Comparison of ENCODE assay signal across 8 mouse cellular contexts in the genomic region with DNA sequence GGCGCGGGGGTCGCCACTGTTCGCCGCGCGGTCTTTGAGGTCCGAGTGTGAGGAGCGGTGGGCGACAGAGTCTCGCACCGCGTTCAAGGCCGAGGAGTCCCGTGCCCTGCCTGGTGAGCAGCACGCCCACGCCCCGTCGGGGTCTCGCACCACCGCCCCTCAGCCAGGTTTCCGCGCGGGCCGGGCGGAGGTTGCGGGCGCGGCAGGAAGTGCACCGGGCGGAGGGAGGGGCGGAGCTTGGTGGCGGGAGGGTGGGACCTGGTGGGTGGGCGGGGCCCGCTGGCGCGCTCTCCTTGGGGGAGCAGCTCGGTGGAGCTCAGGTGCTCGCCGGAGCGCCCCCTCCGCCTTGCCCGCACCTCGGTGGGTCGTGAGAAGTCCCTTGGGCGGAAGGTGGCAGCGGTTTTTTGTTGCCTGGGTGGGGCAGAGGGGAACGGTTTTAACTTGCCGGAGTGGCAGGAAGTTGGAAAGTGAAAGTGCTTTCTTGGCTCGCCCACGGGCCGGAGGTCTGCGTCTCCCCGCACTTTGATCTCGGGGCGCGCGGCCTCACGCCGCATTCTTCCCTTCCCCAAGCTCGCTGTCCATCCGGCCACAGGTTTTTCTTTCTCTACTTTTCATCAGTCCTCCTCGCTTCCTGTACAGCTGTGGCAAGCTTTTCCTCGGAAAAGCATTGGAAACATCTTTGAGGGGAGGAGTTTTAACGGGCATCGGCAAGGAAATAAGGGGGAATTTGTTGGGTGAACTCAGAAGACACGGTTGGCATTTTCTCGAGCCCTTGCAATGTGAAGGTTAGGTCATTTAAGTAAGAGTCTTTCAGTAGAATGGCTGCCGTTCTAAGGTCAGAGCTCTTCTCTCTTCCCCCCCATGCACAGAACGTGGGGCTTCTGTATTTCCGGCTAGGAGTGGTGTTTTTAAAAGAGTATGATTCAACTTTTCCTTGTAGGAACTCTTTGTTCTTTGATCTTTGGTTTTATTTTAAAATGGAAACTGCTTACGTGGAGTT. TPM values are rescaled to one million over a fixed set of nuclear protein-coding genes. Genes with fewer than 3 reads are reported as not detected.
A peak's percentile ranks its signal among the peaks of the same experiment; 100 is the strongest.
DNase-seq lines count a peak whose midpoint lies in the region; ATAC-seq and TF ChIP-seq lines count a peak whose summit lies in the region.

No protein-coding gene starts in this region.

- peak overlapping the region; percentile 100 for H3K4me3 ChIP-seq in bone marrow, adult 2 months (replicated peaks; ENCODE audit: control insufficient read depth, low read depth, low read length)
- peak overlapping the region; percentile 83 for H3K4me3 ChIP-seq in embryonic facial prominence, embryonic 14.5 days (ENCODE audit: low read depth, low read length)
- H3K4me3 ChIP-seq in kidney, embryonic 14.5 days (ENCODE audit: low read length): peak overlapping the region; percentile 84
- H3K4me3 ChIP-seq in limb, embryonic 14.5 days (replicated peaks; ENCODE audit: low read length): peak overlapping the region; percentile 90
- peak overlapping the region; percentile 90 for H3K4me3 ChIP-seq in midbrain, embryonic 16.5 days (ENCODE audit: low read depth, low read length)
- peak overlapping the region; percentile 74 for H3K4me3 ChIP-seq in spleen, adult 2 months (ENCODE audit: extremely low read depth, insufficient read depth, insufficient read length)

- peak overlapping the region; percentile 100 for H3K27ac ChIP-seq in bone marrow, adult 2 months (ENCODE audit: control insufficient read depth, insufficient read depth, low read depth, low read length, poor library complexity)
- H3K27ac ChIP-seq in embryonic facial prominence, embryonic 14.5 days (replicated peaks; ENCODE audit: low read depth, low read length): peak overlapping the region; percentile 99
- H3K27ac ChIP-seq in kidney, embryonic 14.5 days (ENCODE audit: low read depth, low read length): peak overlapping the region; percentile 99
- H3K27ac ChIP-seq in limb, embryonic 14.5 days (replicated peaks; ENCODE audit: low read depth, low read length): peak overlapping the region; percentile 100
- peak overlapping the region; percentile 98 for H3K27ac ChIP-seq in midbrain, embryonic 16.5 days (ENCODE audit: low read length)
- peak overlapping the region; percentile 100 for H3K27ac ChIP-seq in spleen, adult 2 months (ENCODE audit: insufficient read depth, low read length)

- H3K4me1 ChIP-seq in bone marrow, adult 2 months (ENCODE audit: control insufficient read depth, insufficient read depth, low read length): peaks cover 7% of the 10 kb centered on the region
- peaks cover 8% of the 10 kb centered on the region; the same call in 1 of the 2 replicates for H3K4me1 ChIP-seq in embryonic facial prominence, embryonic 14.5 days (ENCODE audit: control insufficient read depth, insufficient read depth, low read length)
- H3K4me1 ChIP-seq in kidney, embryonic 14.5 days (ENCODE audit: control insufficient read depth, insufficient read depth, low read length): peaks cover 12% of the 10 kb centered on the region
- H3K4me1 ChIP-seq in limb, embryonic 14.5 days (ENCODE audit: control insufficient read depth, insufficient read depth, low read length): peaks cover 11% of the 10 kb centered on the region
- H3K4me1 ChIP-seq in midbrain, embryonic 16.5 days (ENCODE audit: control insufficient read depth, insufficient read depth, low read length): peaks cover 24% of the 10 kb centered on the region
- H3K4me1 ChIP-seq in spleen, adult 2 months (ENCODE audit: control insufficient read depth, insufficient read depth, insufficient read length): peaks cover 14% of the 10 kb centered on the region

- H3K9ac ChIP-seq in embryonic facial prominence, embryonic 14.5 days (ENCODE audit: low read depth, low read length): peak overlapping the region; percentile 98
- peak overlapping the region; percentile 96 for H3K9ac ChIP-seq in kidney, embryonic 14.5 days (ENCODE audit: low read depth, low read length)
- H3K9ac ChIP-seq in limb, embryonic 14.5 days (ENCODE audit: low read depth, low read length, severe bottlenecking): peak overlapping the region; percentile 98
- H3K9ac ChIP-seq in midbrain, embryonic 16.5 days (ENCODE audit: low read depth, low read length): peak overlapping the region; percentile 94

- no peak for TF ChIP-seq CTCF in bone marrow, adult 2 months (IDR thresholded peaks at IDR 0.05; ENCODE audit: control insufficient read depth, insufficient read depth, low read length)
- no peak for TF ChIP-seq CTCF in spleen, adult 2 months (IDR thresholded peaks at IDR 0.05; ENCODE audit: extremely low read depth, insufficient read depth, insufficient read length, insufficient replicate concordance)

- H3K27me3 ChIP-seq in embryonic facial prominence, embryonic 14.5 days (replicated peaks; ENCODE audit: control insufficient read depth, insufficient read depth, low read length): no peaks in the 10 kb centered on the region
- no peaks in the 10 kb centered on the region for H3K27me3 ChIP-seq in kidney, embryonic 14.5 days (ENCODE audit: control insufficient read depth, insufficient read depth, low read length)
- no peaks in the 10 kb centered on the region for H3K27me3 ChIP-seq in limb, embryonic 14.5 days (ENCODE audit: control insufficient read depth, insufficient read depth, low read length)
- no peaks in the 10 kb centered on the region for H3K27me3 ChIP-seq in midbrain, embryonic 16.5 days (ENCODE audit: control insufficient read depth, insufficient read depth, low read depth, low read length)
- H3K27me3 ChIP-seq in spleen, adult 2 months (ENCODE audit: control insufficient read depth, insufficient read depth, low read length): no peaks in the 10 kb centered on the region

- peak; percentile 91 for ATAC-seq in embryonic facial prominence, embryonic 14.5 days (ENCODE audit: low read depth)
- peak; percentile 91 for ATAC-seq in kidney, embryonic 14.5 days (ENCODE audit: low FRiP score, low TSS enrichment)
- ATAC-seq in limb, embryonic 14.5 days (ENCODE audit: low FRiP score, low read depth): peak; percentile 88
- ATAC-seq in midbrain, embryonic 16.5 days: peak; percentile 93

- peak; percentile 95 for DNase-seq in A20 (ENCODE audit: low read depth, low spot score)
- DNase-seq in embryonic facial prominence, embryonic 14.5 days (ENCODE audit: low spot score): peak; percentile 94
- peak; percentile 86 to 90 for DNase-seq in heart, adult 9 months (ENCODE audit: low spot score in 2 of 2)
- peak; percentile 86 for DNase-seq in limb, embryonic 14.5 days (ENCODE audit: low spot score)
- peak; percentile 90 to 92 for DNase-seq in spleen, adult 2 months (ENCODE audit: low read depth in 1 of 2, low spot score in 2 of 2)

- H3K36me3 ChIP-seq in embryonic facial prominence, embryonic 14.5 days (ENCODE audit: control insufficient read depth, insufficient read depth, low read length): no peaks in the 10 kb centered on the region
- H3K36me3 ChIP-seq in kidney, embryonic 14.5 days (ENCODE audit: control insufficient read depth, insufficient read depth, low read length): no peaks in the 10 kb centered on the region
- no peaks in the 10 kb centered on the region for H3K36me3 ChIP-seq in limb, embryonic 14.5 days (ENCODE audit: control insufficient read depth, insufficient read depth, low read length)
- no peaks in the 10 kb centered on the region for H3K36me3 ChIP-seq in midbrain, embryonic 16.5 days (ENCODE audit: control insufficient read depth, insufficient read depth, low read length)
- H3K36me3 ChIP-seq in spleen, adult 2 months (ENCODE audit: control insufficient read depth, insufficient read depth, low read length): no peaks in the 10 kb centered on the region

- peak; percentile 76 for TF ChIP-seq POLR2A in bone marrow, adult 2 months (IDR thresholded peaks at IDR 0.05; ENCODE audit: borderline replicate concordance, control insufficient read depth, low read depth, low read length)
- TF ChIP-seq POLR2A in limb, embryonic 14.5 days (IDR thresholded peaks at IDR 0.05; ENCODE audit: borderline replicate concordance, extremely low read depth, insufficient read depth, insufficient read length): 0 out of 2 replicates have a peak, but pooled peaks have one; percentile 60
- peak; percentile 76 for TF ChIP-seq POLR2A in spleen, adult 2 months (IDR thresholded peaks at IDR 0.05; ENCODE audit: low read depth, low read length)

- H3K4me2 ChIP-seq in embryonic facial prominence, embryonic 14.5 days (ENCODE audit: low read depth, low read length): peak overlapping the region; percentile 59
- H3K4me2 ChIP-seq in kidney, embryonic 14.5 days (replicated peaks; ENCODE audit: low read depth, low read length): peak overlapping the region; percentile 71
- peak overlapping the region; percentile 49 for H3K4me2 ChIP-seq in limb, embryonic 14.5 days (replicated peaks; ENCODE audit: low read depth, low read length, severe bottlenecking)
- H3K4me2 ChIP-seq in midbrain, embryonic 16.5 days (ENCODE audit: low read length): peak overlapping the region; percentile 92

- H3K9me3 ChIP-seq in embryonic facial prominence, embryonic 14.5 days (ENCODE audit: control insufficient read depth, low read length): no peaks in the 10 kb centered on the region
- no peaks in the 10 kb centered on the region for H3K9me3 ChIP-seq in kidney, embryonic 14.5 days (ENCODE audit: control insufficient read depth, low read length)
- H3K9me3 ChIP-seq in limb, embryonic 14.5 days (ENCODE audit: control insufficient read depth, low read length): no peaks in the 10 kb centered on the region
- no peaks in the 10 kb centered on the region for H3K9me3 ChIP-seq in midbrain, embryonic 16.5 days (replicated peaks; ENCODE audit: control insufficient read depth, low read length, poor library complexity, severe bottlenecking)

- under 1% methylated on average over 66 of the region's 72 CpGs for WGBS in bone marrow, adult 2 months
- under 1% methylated on average over 34 of the region's 72 CpGs for WGBS in embryonic facial prominence, embryonic 14.5 days
- under 1% methylated on average over 68 of the region's 72 CpGs for WGBS in kidney, embryonic 14.5 days
- WGBS in limb, embryonic 14.5 days: 1% methylated on average over 33 of the region's 72 CpGs
- WGBS in midbrain, embryonic 16.5 days: 1% methylated on average over 68 of the region's 72 CpGs
- under 1% methylated on average over 67 of the region's 72 CpGs for WGBS in spleen, adult 2 months

RNA-seq across cellular contexts. Expression of a gene that starts 0.7 kb away (rescaled TPM):
- polyA plus RNA-seq in bone marrow, adult 2 months (2011; ENCODE audit: insufficient read depth, insufficient read length, low replicate concordance, missing spikeins): 73.2 and 91.1 TPM in 2 replicates
- 27.6 and 39.0 TPM in 2 replicates for polyA plus RNA-seq in embryonic facial prominence, embryonic 14.5 days (2014; fragmentation: Nextera tagmentation; extraction: Ambion mirVana)
- 35.4 and 37.3 TPM in 2 replicates for polyA plus RNA-seq in kidney, embryonic 14.5 days (2014; fragmentation: Nextera tagmentation; extraction: Ambion mirVana)
- 26.8 and 30.0 TPM in 2 replicates for polyA plus RNA-seq in limb, embryonic 14.5 days (2012; rRNA removed)
- polyA plus RNA-seq in limb, embryonic 14.5 days (2014; fragmentation: Nextera tagmentation; extraction: Ambion mirVana): 36.6 and 38.8 TPM in 2 replicates
- polyA plus RNA-seq in midbrain, embryonic 16.5 days (2015; fragmentation: Nextera tagmentation; extraction: Ambion mirVana): 8.1 and 8.7 TPM in 2 replicates
- 33.1 and 33.5 TPM in 2 replicates for polyA plus RNA-seq in spleen, adult 2 months (2012; rRNA removed)

RNA-seq across cellular contexts. Expression of a gene that starts 45.4 kb away (rescaled TPM):
- polyA plus RNA-seq in bone marrow, adult 2 months (2011; ENCODE audit: insufficient read depth, insufficient read length, low replicate concordance, missing spikeins): 1.5 and 1.7 TPM in 2 replicates
- polyA plus RNA-seq in embryonic facial prominence, embryonic 14.5 days (2014; fragmentation: Nextera tagmentation; extraction: Ambion mirVana): 8.5 and 11.0 TPM in 2 replicates
- polyA plus RNA-seq in kidney, embryonic 14.5 days (2014; fragmentation: Nextera tagmentation; extraction: Ambion mirVana): 5.1 and 7.3 TPM in 2 replicates
- polyA plus RNA-seq in limb, embryonic 14.5 days (2012; rRNA removed): 9.9 and 13.1 TPM in 2 replicates
- polyA plus RNA-seq in limb, embryonic 14.5 days (2014; fragmentation: Nextera tagmentation; extraction: Ambion mirVana): 10.5 and 11.1 TPM in 2 replicates
- polyA plus RNA-seq in midbrain, embryonic 16.5 days (2015; fragmentation: Nextera tagmentation; extraction: Ambion mirVana): 2.3 and 2.7 TPM in 2 replicates
- 23.9 and 28.0 TPM in 2 replicates for polyA plus RNA-seq in spleen, adult 2 months (2012; rRNA removed)

RNA-seq across cellular contexts. Expression of a gene that starts 59.7 kb away (rescaled TPM):
- not detected in 2 replicates for polyA plus RNA-seq in bone marrow, adult 2 months (2011; ENCODE audit: insufficient read depth, insufficient read length, low replicate concordance, missing spikeins)
- polyA plus RNA-seq in embryonic facial prominence, embryonic 14.5 days (2014; fragmentation: Nextera tagmentation; extraction: Ambion mirVana): 13.3 and 14.1 TPM in 2 replicates
- 5.4 and 19.7 TPM in 2 replicates for polyA plus RNA-seq in kidney, embryonic 14.5 days (2014; fragmentation: Nextera tagmentation; extraction: Ambion mirVana)
- 1.1 and 1.3 TPM in 2 replicates for polyA plus RNA-seq in limb, embryonic 14.5 days (2012; rRNA removed)
- 12.3 and 15.3 TPM in 2 replicates for polyA plus RNA-seq in limb, embryonic 14.5 days (2014; fragmentation: Nextera tagmentation; extraction: Ambion mirVana)
- polyA plus RNA-seq in midbrain, embryonic 16.5 days (2015; fragmentation: Nextera tagmentation; extraction: Ambion mirVana): 7.7 and 10.4 TPM in 2 replicates
- polyA plus RNA-seq in spleen, adult 2 months (2012; rRNA removed): 1.0 and 1.1 TPM in 2 replicates

Comparison
In these comparisons a context has a peak if more than half of its experiments do, and no peak if none do; other contexts are left out.
1. Peak in every context shown above with its lines: DNase-seq, ATAC-seq, H3K4me3 ChIP-seq and H3K27ac ChIP-seq.